Mouse (Mus musculus) lung, embryonic 16.5 days (tissue): ENCODE measurements around the gene Nceh1. TPM values are rescaled to one million over a fixed set of nuclear protein-coding genes. Genes with fewer than 3 reads are reported as not detected.

ENCODE experiments used
- ATAC-seq: fragments of 200-750 bp; cut with Nextera tagmentation; 2 replicates; pipeline ENCODE4 v1.8.0; 2017; ENCODE audit warnings: low read depth, mild to moderate bottlenecking, moderate library complexity
- H3K27ac ChIP-seq: fragments of 300-500 bp; sonication (generic); 2 replicates; pipeline ENCODE4 v1.5.1; 2014; ENCODE audit warnings: mild to moderate bottlenecking, control low read depth, low read length
- H3K27me3 ChIP-seq: fragments of 300-500 bp; sonication (generic); 2 replicates; pipeline ENCODE4 v1.6.1; 2014; ENCODE audit warnings: low read depth, low read length, mixed read lengths; ENCODE audit not compliant: control insufficient read depth, insufficient read depth
- H3K36me3 ChIP-seq: fragments of 300-500 bp; sonication (generic); 2 replicates; pipeline ENCODE4 v1.6.1; 2014; ENCODE audit warnings: low read length; ENCODE audit not compliant: control insufficient read depth, insufficient read depth
- H3K4me1 ChIP-seq: fragments of 300-500 bp; sonication (generic); replicated peaks from 2 replicates; pipeline ENCODE4 v1.6.1; 2014; ENCODE audit warnings: low read length, mixed read lengths; ENCODE audit not compliant: control insufficient read depth, insufficient read depth
- H3K4me2 ChIP-seq: fragments of 300-500 bp; sonication (generic); 2 replicates; pipeline ENCODE4 v1.6.1; 2014; ENCODE audit warnings: low read depth, low read length, control low read depth
- H3K4me3 ChIP-seq: fragments of 300-500 bp; sonication (generic); 2 replicates; pipeline ENCODE4 v1.5.1; 2014; ENCODE audit warnings: mild to moderate bottlenecking, low read length, control low read depth
- H3K9ac ChIP-seq: fragments of 300-500 bp; sonication (generic); 2 replicates; pipeline ENCODE4 v1.6.1; 2014; ENCODE audit warnings: low read length, control low read depth
- H3K9me3 ChIP-seq: fragments of 300-500 bp; sonication (generic); 2 replicates; pipeline ENCODE4 v1.6.1; 2016; ENCODE audit warnings: low read length; ENCODE audit not compliant: control insufficient read depth
- WGBS: fragments of 180-500 bp; shearing (Covaris S2); extraction: QIAGEN DNeasy Blood & Tissue Kit; methylation state at CpG from one replicate; pipeline ENCODE4 v1.1.7; 2014; 5-methylcytosine and 5-hydroxymethylcytosine counted together
- polyA plus RNA-seq: library from polyadenylated mRNA; unstranded; fragments of >200 nt; fragmentation: Nextera tagmentation; extraction: Ambion mirVana; gene quantifications from 2 replicates; pipeline ENCODE4 v1.2.1, GENCODE M21; 2015

Gene Nceh1
- polyA plus RNA-seq, 1 experiment from 2014 or later = 10.1 TPM

DNA sequence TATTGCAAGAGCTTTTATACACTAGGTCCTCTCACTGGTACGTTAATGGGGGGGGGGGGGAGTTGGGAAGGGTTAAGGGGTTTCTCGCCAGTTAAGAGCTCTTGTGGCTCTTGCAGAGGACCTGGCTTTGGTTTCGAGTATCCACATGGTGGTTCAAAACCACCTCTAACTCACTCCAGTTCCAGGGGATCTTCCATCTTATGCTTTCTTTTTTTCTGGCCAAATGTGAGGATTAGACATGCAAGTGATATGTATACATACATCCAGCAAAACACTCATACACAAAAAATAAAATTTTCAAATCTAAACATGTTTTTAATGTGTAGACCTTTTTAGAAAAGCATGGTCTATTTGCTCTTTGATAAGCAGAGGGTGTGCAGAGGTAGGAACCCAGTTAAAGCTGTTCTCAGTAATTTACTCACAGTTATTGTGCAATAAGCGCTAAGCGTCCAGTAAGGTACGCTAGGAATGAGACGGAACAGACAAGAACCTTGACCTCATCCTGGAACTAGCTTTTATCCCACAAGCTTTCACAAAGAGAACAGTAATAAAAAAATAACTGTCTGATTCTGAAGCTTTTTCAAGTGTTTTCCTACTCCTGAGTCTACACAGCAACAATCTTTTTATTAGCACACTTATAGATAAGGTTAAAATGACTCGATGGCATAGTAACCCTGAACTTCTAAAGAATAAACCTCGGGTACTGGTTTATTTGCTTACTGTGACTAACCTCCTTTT lies 26.7 kb upstream of the Nceh1 start:
- Histone ChIP-seq H3K27ac (peak overlapping the region; percentile 93), H3K9ac (no peak overlapping the region), H3K9me3 (no peaks in the 10 kb centered on the region), H3K27me3 (no peaks in the 10 kb centered on the region), H3K4me3 (no peak overlapping the region), H3K4me2 (no peak overlapping the region), H3K36me3 (no peaks in the 10 kb centered on the region), H3K4me1 (peaks cover 19% of the 10 kb centered on the region)
- peak; percentile 53 for ATAC-seq
- 44% methylated on average over 9 of the region's 9 CpGs for WGBS

DNA sequence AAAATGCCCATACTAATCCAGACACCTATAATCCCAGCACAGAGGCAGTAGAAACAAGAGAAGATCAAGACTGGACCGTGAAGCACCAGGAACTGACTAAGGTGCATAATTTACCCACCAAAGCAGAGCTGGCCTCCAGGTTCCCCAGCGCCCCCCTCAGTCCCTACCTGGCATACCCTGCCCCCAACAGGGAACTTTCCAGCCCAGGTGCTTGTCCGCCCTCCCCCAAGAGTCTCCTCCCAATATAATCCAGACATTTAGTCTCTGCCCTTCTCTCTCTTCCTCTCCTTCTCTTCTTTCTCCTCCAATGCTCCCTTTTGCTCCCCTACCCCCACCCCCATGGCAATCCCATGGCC lies 26.2 kb upstream of the Nceh1 start:
- peaks cover 18% of the 10 kb centered on the region for H3K4me1 ChIP-seq
- ATAC-seq = no peak
- WGBS = 41% methylated on average over 3 of the region's 3 CpGs
- no peak overlapping the region for H3K4me3 ChIP-seq
- no peak overlapping the region for H3K4me2 ChIP-seq
- peak overlapping the region; percentile 79 for H3K27ac ChIP-seq
- H3K9me3 ChIP-seq = no peaks in the 10 kb centered on the region
- H3K27me3 ChIP-seq = no peaks in the 10 kb centered on the region
- no peaks in the 10 kb centered on the region for H3K36me3 ChIP-seq
- no peak overlapping the region for H3K9ac ChIP-seq

DNA sequence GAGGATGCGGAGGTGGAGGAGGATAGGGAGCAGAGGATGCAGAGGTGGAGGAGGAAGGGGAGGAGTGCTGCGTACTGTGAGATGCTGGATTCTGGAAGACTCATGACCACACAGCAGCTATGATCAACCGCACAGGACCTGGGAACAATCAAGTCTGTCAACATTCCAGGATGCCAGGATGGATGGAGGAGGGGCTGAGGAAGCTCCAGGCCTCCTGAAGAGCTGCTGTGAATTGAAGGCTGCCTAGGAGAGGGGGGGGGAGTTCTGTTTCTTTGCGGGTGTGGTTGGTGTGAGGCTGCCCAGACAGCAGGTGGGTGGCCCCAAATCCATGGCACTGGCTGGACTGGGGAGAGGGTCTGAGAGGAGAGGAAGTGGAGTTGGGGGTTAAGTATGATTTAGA lies 23.9 kb upstream of the Nceh1 start:
- Histone ChIP-seq H3K9ac (no peak overlapping the region), H3K27me3 (no peaks in the 10 kb centered on the region), H3K4me1 (peaks cover 6% of the 10 kb centered on the region; the same call in 1 of the 2 replicates), H3K4me3 (no peak overlapping the region), H3K4me2 (no peak overlapping the region), H3K9me3 (no peaks in the 10 kb centered on the region), H3K36me3 (no peaks in the 10 kb centered on the region), H3K27ac (no peak overlapping the region)
- WGBS = 44% methylated on average over 4 of the region's 4 CpGs
- no peak for ATAC-seq

DNA sequence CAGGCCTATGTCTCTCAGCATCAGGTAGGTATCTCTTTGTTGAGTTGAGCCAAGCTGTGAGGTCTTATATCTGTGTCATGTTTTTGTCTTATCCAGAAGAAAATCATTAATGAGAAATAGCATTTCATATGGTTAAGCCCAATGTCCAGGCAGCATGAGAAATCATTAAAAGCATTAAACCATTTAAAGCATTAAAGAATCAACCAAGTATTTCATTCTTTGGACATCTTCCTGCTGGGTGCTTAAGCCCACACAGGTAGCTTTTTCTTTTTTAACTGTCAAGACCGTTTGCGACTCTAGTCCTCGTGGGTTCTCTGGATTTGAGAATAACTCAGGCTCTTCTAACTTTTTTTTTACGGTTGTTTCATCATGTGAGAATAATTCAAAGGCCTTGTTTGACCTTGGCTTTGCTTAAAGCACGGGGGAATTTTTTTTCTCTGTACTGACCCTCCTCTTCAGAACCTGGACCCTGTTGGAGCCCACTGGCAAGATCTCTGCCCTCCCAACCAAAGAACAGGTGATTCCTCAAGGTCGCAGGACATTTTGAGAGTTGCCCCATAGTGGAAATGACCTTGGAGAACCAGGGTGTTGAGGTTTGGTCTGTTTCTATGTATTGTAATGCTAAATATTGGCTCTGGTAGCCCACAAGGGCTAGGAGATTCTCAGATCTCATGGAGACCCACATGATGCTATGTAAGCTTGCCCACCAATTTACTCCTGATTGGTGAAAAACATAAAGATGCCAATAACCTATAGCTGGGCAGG lies 20.9 kb upstream of the Nceh1 start:
- Histone ChIP-seq H3K27me3 (no peaks in the 10 kb centered on the region), H3K27ac (no peak overlapping the region), H3K4me2 (no peak overlapping the region), H3K9ac (no peak overlapping the region), H3K4me3 (no peak overlapping the region), H3K4me1 (no peaks in the 10 kb centered on the region), H3K9me3 (no peaks in the 10 kb centered on the region), H3K36me3 (no peaks in the 10 kb centered on the region)
- 78% methylated on average over 6 of the region's 6 CpGs for WGBS
- ATAC-seq = no peak

DNA sequence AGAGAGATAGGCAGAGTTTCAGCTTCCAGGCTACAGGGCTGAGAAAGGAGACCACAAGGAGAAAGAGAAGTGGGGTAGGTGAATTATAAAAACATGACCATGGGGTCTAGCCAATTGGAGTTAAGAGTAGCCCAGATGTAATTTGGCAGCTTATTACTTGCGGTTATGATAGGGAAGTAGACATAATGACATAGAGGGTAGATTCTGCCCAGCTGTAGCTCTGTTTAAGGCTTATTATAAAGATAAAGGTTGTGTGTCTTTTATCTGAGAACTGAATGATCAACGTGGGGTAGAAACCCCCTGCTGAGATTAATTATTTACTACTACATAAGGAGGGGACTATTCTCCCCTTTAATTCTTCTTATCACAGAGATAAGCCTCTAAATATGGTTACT lies 20.4 kb upstream of the Nceh1 start:
- H3K4me1 ChIP-seq = no peaks in the 10 kb centered on the region
- H3K4me3 ChIP-seq = no peak overlapping the region
- no peak overlapping the region for H3K9ac ChIP-seq
- H3K4me2 ChIP-seq = no peak overlapping the region
- ATAC-seq = no peak
- no peaks in the 10 kb centered on the region for H3K36me3 ChIP-seq
- H3K27ac ChIP-seq = no peak overlapping the region
- no peaks in the 10 kb centered on the region for H3K9me3 ChIP-seq
- 48% methylated on average over 2 of the region's 2 CpGs for WGBS
- no peaks in the 10 kb centered on the region for H3K27me3 ChIP-seq

DNA sequence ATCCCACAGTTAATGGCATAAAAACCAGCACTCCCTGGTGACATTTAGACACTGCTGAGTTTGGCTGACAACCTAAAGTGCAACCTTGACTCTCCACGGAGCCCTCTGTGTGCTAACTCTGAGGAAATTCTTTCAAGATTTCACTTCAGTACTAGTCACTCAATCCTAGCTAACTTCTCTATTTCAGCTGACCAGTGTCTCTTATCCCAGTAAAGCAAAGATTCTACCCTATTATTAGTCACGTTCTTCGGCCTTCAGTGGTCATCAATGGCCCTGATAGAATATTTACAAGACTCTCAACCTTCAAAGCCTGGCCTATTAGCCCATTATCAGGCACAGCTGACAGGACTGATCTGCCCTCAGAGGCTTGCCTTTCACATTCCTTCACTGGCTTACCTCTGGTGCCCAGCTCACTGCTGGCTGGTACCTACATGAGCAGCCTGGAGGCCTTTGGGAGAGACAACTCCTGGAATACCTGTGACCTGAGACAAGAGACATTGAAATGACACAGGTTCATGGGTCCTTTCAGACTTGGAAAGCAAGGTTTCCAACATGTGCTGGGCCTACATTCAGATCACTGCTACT lies 17.2 kb upstream of the Nceh1 start:
- no peak overlapping the region for H3K4me2 ChIP-seq
- H3K36me3 ChIP-seq = no peaks in the 10 kb centered on the region
- no peaks in the 10 kb centered on the region for H3K9me3 ChIP-seq
- no peak overlapping the region for H3K27ac ChIP-seq
- no peak for ATAC-seq
- no peak overlapping the region for H3K9ac ChIP-seq
- no peaks in the 10 kb centered on the region for H3K4me1 ChIP-seq
- H3K4me3 ChIP-seq = no peak overlapping the region
- 78% methylated on average over 3 of the region's 3 CpGs for WGBS
- H3K27me3 ChIP-seq = no peaks in the 10 kb centered on the region

DNA sequence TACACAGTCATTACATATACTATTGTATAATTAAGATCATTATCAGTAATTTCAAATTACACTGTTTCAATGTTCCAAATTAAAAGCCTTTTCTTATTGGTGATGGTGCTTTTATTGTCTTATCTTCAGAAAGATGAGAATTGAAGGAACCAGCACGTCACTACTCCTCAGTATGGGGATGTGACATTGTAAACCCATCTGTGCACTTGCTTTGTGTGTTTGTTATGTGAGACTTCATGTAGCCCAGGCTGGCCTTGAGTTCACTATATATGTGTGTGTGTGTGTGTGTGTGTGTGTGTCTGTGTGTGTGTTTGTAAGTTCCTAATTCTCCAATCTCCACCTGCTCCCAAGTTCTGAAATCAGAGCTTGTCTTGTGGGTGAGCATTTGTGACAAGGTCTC lies 12.5 kb upstream of the Nceh1 start:
- Histone ChIP-seq H3K4me1 (no peaks in the 10 kb centered on the region), H3K4me3 (no peak overlapping the region), H3K36me3 (no peaks in the 10 kb centered on the region), H3K27ac (no peak overlapping the region), H3K9me3 (no peaks in the 10 kb centered on the region), H3K9ac (no peak overlapping the region), H3K4me2 (no peak overlapping the region), H3K27me3 (no peaks in the 10 kb centered on the region)
- no peak for ATAC-seq
- WGBS = 62% methylated on average over 1 of the region's 1 CpGs

DNA sequence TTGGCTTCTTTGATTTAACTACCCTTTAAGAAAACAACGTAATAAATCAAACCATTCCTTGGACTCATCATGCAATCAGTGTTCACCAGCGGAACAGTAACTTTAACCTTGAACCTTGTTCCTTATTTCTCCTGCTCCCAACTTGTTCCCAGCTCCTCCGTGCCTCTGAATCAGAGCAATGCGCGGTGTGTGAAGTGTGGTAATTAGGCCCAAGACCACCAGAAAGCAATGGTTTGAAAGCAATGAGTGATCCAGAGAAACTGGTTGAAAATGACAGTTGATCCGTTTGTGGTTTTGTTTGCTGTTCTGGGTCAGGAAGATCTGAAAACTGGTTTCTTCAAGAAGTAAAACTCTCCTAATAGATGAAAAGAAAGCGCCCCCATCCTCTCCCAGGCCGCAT lies 3.1 kb upstream of the Nceh1 start:
- peaks cover 3% of the 10 kb centered on the region; the same call in 1 of the 2 replicates for H3K4me1 ChIP-seq
- H3K4me3 ChIP-seq = no peak overlapping the region
- no peaks in the 10 kb centered on the region for H3K27me3 ChIP-seq
- no peaks in the 10 kb centered on the region for H3K36me3 ChIP-seq
- ATAC-seq = no peak
- H3K27ac ChIP-seq = no peak overlapping the region
- 80% methylated on average over 8 of the region's 8 CpGs for WGBS
- no peak overlapping the region for H3K9ac ChIP-seq
- no peaks in the 10 kb centered on the region for H3K9me3 ChIP-seq
- no peak overlapping the region for H3K4me2 ChIP-seq

DNA sequence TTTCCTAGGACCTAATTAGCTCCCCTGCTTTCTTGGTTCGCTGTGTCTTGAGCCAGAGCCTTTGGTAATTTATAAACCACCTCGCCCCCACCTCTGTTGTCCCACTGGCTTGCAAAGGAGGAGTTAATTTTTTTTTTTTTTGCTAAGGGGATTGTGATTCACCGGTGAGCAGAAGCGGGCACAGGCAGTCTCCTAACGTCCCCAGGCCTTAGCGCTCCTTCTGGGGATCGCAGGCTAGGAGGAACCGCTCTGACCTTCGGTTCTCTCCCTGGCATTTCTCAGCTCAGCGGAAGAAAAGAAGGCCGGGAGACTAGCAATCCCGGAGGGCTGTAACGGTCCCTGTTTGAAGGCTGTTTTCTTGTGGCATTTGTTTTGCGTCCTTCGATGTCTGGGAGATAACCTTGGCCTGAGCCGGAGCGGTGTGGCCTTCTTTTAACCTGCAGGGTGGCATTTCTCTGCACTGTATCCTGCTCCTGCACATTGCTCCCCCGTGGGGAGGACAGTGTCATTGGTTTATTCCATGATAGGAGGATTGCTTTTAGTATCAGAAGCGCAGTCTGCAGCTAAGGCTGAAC lies 923 bp downstream of the Nceh1 start:
- no peaks in the 10 kb centered on the region for H3K27me3 ChIP-seq

More for the DNA sequence above, 923 bp downstream of the Nceh1 start:
- Histone ChIP-seq H3K36me3 (no peaks in the 10 kb centered on the region), H3K4me3 (peak overlapping the region; percentile 72), H3K4me2 (peak overlapping the region; percentile 99), H3K4me1 (peaks cover 3% of the 10 kb centered on the region; the same call in 1 of the 2 replicates), H3K9me3 (no peaks in the 10 kb centered on the region), H3K27ac (no peak overlapping the region), H3K9ac (peak overlapping the region; percentile 73)
- 11% methylated on average over 19 of the region's 19 CpGs for WGBS
- ATAC-seq = no peak
